ENCODE assay signal across 17 mouse cellular contexts in genomic region chr12:26646141-26646540, GRCm38 (mm10).
DNase-seq lines count a peak whose midpoint lies in the region; ATAC-seq lines count a peak whose summit lies in the region.
"Had no signal": no experiment of that assay in that cellular context is flagged by ENCODE, and none has a peak within 500 bp of the region (broad histone marks: within the 10 kb centered on the region; RNA-seq: fewer than 3 reads in every experiment).

No protein-coding gene starts in this region.

- H3K4me3 ChIP-seq in forebrain, embryonic 14.5 days (ENCODE audit: low read depth, low read length), result no peak overlapping the region
- H3K4me3 ChIP-seq in forebrain, embryonic 12.5 days (replicated peaks), result no peak overlapping the region
- H3K4me3 ChIP-seq in kidney, embryonic 15.5 days (replicated peaks), result no peak overlapping the region
- no peak overlapping the region for H3K4me3 ChIP-seq in hindbrain, embryonic 13.5 days
- H3K4me3 ChIP-seq: neural tube, embryonic 12.5 days had no signal

- no peak overlapping the region for H3K27ac ChIP-seq in forebrain, embryonic 14.5 days (ENCODE audit: low read depth, low read length)
- H3K27ac ChIP-seq in forebrain, embryonic 12.5 days, result no peak overlapping the region
- H3K27ac ChIP-seq in kidney, embryonic 15.5 days, result no peak overlapping the region
- peak overlapping the region; percentile 31; the same call in 1 of the 2 replicates for H3K27ac ChIP-seq in hindbrain, embryonic 13.5 days
- H3K27ac ChIP-seq: neural tube, embryonic 12.5 days had no signal

- H3K27me3 ChIP-seq in forebrain, embryonic 14.5 days (replicated peaks; ENCODE audit: control insufficient read depth, insufficient read depth, low read length), result no peaks in the 10 kb centered on the region
- no peaks in the 10 kb centered on the region for H3K27me3 ChIP-seq in forebrain, embryonic 12.5 days
- no peaks in the 10 kb centered on the region for H3K27me3 ChIP-seq in kidney, embryonic 15.5 days
- H3K27me3 ChIP-seq in hindbrain, embryonic 13.5 days, result no peaks in the 10 kb centered on the region
- H3K27me3 ChIP-seq: neural tube, embryonic 12.5 days had no signal

- H3K36me3 ChIP-seq in forebrain, embryonic 14.5 days (ENCODE audit: control insufficient read depth, insufficient read depth, low read length), result no peaks in the 10 kb centered on the region
- no peaks in the 10 kb centered on the region for H3K36me3 ChIP-seq in forebrain, embryonic 12.5 days (replicated peaks)
- H3K36me3 ChIP-seq in kidney, embryonic 15.5 days, result no peaks in the 10 kb centered on the region
- H3K36me3 ChIP-seq in hindbrain, embryonic 13.5 days, result no peaks in the 10 kb centered on the region
- H3K36me3 ChIP-seq: neural tube, embryonic 12.5 days had no signal

- no peak overlapping the region for H3K9ac ChIP-seq in forebrain, embryonic 14.5 days (ENCODE audit: low read length)
- no peak overlapping the region for H3K9ac ChIP-seq in forebrain, embryonic 12.5 days
- no peak overlapping the region for H3K9ac ChIP-seq in kidney, embryonic 15.5 days
- H3K9ac ChIP-seq in hindbrain, embryonic 13.5 days, result no peak overlapping the region
- H3K9ac ChIP-seq: forebrain, postnatal 0 days; neural tube, embryonic 12.5 days had no signal

- DNase-seq in forebrain, embryonic 14.5 days (ENCODE audit: low spot score), result peak; percentile 28
- DNase-seq in kidney, postnatal 10 days, result peak; percentile 34
- DNase-seq in Muller cell, postnatal 12 days (ENCODE audit: inconsistent ontology term), result peak; percentile 21
- DNase-seq in thymus, postnatal 25 days, result no peak
- no peak for DNase-seq in thymus, postnatal 36 days
- DNase-seq: cerebellum, adult 11-12 months; forebrain, postnatal 0 days; heart, adult 18-20 months; heart, postnatal 14 days; spleen, adult 18-20 months had no signal

- ATAC-seq in forebrain, embryonic 14.5 days, result no peak
- no peak for ATAC-seq in forebrain, embryonic 12.5 days (ENCODE audit: low FRiP score)
- no peak for ATAC-seq in kidney, embryonic 15.5 days (replicated peaks; ENCODE audit: low FRiP score)
- ATAC-seq in hindbrain, embryonic 13.5 days (ENCODE audit: low FRiP score), result peak; percentile 69; the same call in 1 of the 2 replicates
- ATAC-seq: forebrain, postnatal 0 days; intestine, postnatal 0 days; lung, postnatal 0 days had no signal

- H3K4me2 ChIP-seq in forebrain, embryonic 14.5 days (ENCODE audit: low read length), result no peak overlapping the region
- H3K4me2 ChIP-seq in forebrain, embryonic 12.5 days, result no peak overlapping the region
- no peak overlapping the region for H3K4me2 ChIP-seq in kidney, embryonic 15.5 days
- H3K4me2 ChIP-seq in hindbrain, embryonic 13.5 days, result no peak overlapping the region
- H3K4me2 ChIP-seq: liver, embryonic 11.5 days; neural tube, embryonic 12.5 days had no signal

- H3K4me1 ChIP-seq in forebrain, embryonic 14.5 days (ENCODE audit: control insufficient read depth, insufficient read depth, low read length), result no peaks in the 10 kb centered on the region
- no peaks in the 10 kb centered on the region for H3K4me1 ChIP-seq in forebrain, embryonic 12.5 days
- H3K4me1 ChIP-seq in kidney, embryonic 15.5 days, result peaks cover 9% of the 10 kb centered on the region; the same call in 1 of the 2 replicates
- peaks cover 13% of the 10 kb centered on the region; the same call in 1 of the 2 replicates for H3K4me1 ChIP-seq in hindbrain, embryonic 13.5 days (replicated peaks)

- H3K9me3 ChIP-seq in forebrain, embryonic 14.5 days (replicated peaks; ENCODE audit: control insufficient read depth, low read length), result no peaks in the 10 kb centered on the region
- no peaks in the 10 kb centered on the region for H3K9me3 ChIP-seq in forebrain, embryonic 12.5 days
- no peaks in the 10 kb centered on the region for H3K9me3 ChIP-seq in kidney, embryonic 15.5 days (replicated peaks)
- no peaks in the 10 kb centered on the region for H3K9me3 ChIP-seq in hindbrain, embryonic 13.5 days
- H3K9me3 ChIP-seq: neural tube, embryonic 12.5 days had no signal

Comparison
In these comparisons a context has a peak if more than half of its experiments do, and no peak if none do; other contexts are left out.
1. DNase-seq: peak in forebrain, embryonic 14.5 days (single experiment), kidney, postnatal 10 days (single experiment) and Muller cell, postnatal 12 days (single experiment); none in thymus, postnatal 25 days (single experiment) and thymus, postnatal 36 days (0 of 2).